Mouse (Mus musculus) lung, embryonic 15.5 days (tissue): ENCODE measurements around the gene Trim71. TPM values are rescaled to one million over a fixed set of nuclear protein-coding genes. Genes with fewer than 3 reads are reported as not detected.

Experiments
- ATAC-seq: fragments of 200-750 bp; cut with Nextera tagmentation; 2 replicates; pipeline ENCODE4 v1.8.0; 2017; ENCODE audit warnings: moderate number of reproducible peaks, borderline replicate concordance; ENCODE audit not compliant: low FRiP score, low TSS enrichment; ENCODE audit errors: extremely low read depth
- H3K27ac ChIP-seq: fragments of 300-500 bp; sonication (generic); 2 replicates; pipeline ENCODE4 v1.5.1; 2015; ENCODE audit warnings: moderate library complexity, mild to moderate bottlenecking, inconsistent platforms
- H3K27me3 ChIP-seq: fragments of 300-500 bp; sonication (generic); 2 replicates; pipeline ENCODE4 v1.6.1; 2015; ENCODE audit warnings: inconsistent platforms
- H3K36me3 ChIP-seq: fragments of 300-500 bp; sonication (generic); 2 replicates; pipeline ENCODE4 v1.6.1; 2015; ENCODE audit warnings: inconsistent platforms
- H3K4me1 ChIP-seq: fragments of 300-500 bp; sonication (generic); 2 replicates; pipeline ENCODE4 v1.6.1; 2015; ENCODE audit warnings: inconsistent platforms
- H3K4me2 ChIP-seq: fragments of 300-500 bp; sonication (generic); 2 replicates; pipeline ENCODE4 v1.6.1; 2015; ENCODE audit warnings: inconsistent platforms, mild to moderate bottlenecking, moderate library complexity
- H3K4me3 ChIP-seq: fragments of 300-500 bp; sonication (generic); 2 replicates; pipeline ENCODE4 v1.5.1; 2015; ENCODE audit warnings: mild to moderate bottlenecking, inconsistent platforms
- H3K9ac ChIP-seq: fragments of 300-500 bp; sonication (generic); 2 replicates; pipeline ENCODE4 v1.6.1; 2015; ENCODE audit warnings: inconsistent platforms
- H3K9me3 ChIP-seq: fragments of 300-500 bp; sonication (generic); 2 replicates; pipeline ENCODE4 v1.6.1; 2016; ENCODE audit warnings: inconsistent platforms
- WGBS: fragments of 180-500 bp; shearing (Covaris S2); methylation state at CpG from one replicate; pipeline ENCODE4 v1.1.7; 2015; 5-methylcytosine and 5-hydroxymethylcytosine counted together
- polyA plus RNA-seq: library from polyadenylated mRNA; unstranded; fragments of >200 nt; fragmentation: Nextera tagmentation; extraction: Ambion mirVana; gene quantifications from 2 replicates; pipeline ENCODE4 v1.2.1, GENCODE M21; 2015

The Trim71 gene
- polyA plus RNA-seq, 1 experiment from 2014 or later = 1.2 TPM

DNA sequence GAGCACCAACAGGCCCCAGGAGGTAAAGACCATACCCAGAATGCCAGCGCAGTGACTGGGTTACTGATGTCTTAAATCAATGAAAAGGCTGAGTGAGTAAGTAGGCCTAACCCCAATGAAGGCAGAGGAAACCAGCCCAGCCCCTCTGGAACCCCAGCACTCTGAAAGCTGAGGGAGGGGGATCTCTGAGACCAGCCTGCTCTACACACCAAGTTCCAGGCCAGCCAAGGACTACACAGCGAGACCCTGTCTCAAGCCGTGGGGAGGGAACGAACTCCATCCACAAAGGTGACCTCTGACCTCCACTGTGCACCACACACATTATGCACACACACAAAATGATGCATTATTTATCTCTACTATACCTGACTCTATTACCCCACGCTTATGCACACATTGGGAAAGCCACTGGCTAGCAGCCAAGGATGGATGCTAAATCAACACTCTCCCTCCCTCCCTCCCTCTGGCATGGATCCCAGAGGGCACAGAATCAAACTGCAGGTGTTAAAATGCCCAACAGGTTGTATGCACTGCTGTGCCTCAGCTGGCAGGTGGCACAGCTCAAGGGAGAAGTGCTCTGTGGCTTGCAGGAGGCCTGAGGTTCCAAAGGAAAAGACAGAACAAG is 9.7 kb downstream of the Trim71 start:
- Histone ChIP-seq H3K9me3 (no peaks in the 10 kb centered on the region), H3K27ac (peak overlapping the region; percentile 77), H3K4me1 (peaks cover 58% of the 10 kb centered on the region), H3K4me3 (no peak overlapping the region), H3K36me3 (no peaks in the 10 kb centered on the region), H3K9ac (no peak overlapping the region), H3K27me3 (no peaks in the 10 kb centered on the region), H3K4me2 (no peak overlapping the region)
- WGBS = 37% methylated on average over 5 of the region's 5 CpGs
- peak; percentile 72 for ATAC-seq

DNA sequence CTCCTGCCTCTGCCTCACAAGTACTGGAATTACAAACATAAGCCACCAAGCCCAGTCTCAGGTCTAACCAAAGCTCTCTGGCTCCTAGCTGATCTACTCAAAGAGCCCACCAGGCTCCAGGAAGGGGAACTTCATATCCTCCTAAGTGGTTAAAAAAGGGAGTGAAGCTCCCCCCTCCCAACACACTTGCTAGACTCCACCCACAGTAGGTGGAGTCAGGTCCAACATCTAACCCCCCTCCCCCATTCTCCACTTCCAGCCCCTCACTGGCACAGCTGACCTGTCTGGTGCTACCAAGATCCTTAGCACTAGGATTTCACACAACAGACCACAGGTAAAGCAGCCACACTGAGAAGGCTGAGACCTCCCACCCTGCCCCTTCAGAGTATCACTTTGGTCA is 10.3 kb downstream of the Trim71 start:
- no peak overlapping the region for H3K9ac ChIP-seq
- H3K27ac ChIP-seq = peak overlapping the region; percentile 41
- H3K4me3 ChIP-seq = no peak overlapping the region
- ATAC-seq = no peak
- H3K36me3 ChIP-seq = no peaks in the 10 kb centered on the region
- H3K9me3 ChIP-seq = no peaks in the 10 kb centered on the region
- peaks cover 64% of the 10 kb centered on the region for H3K4me1 ChIP-seq
- H3K4me2 ChIP-seq = no peak overlapping the region
- no peaks in the 10 kb centered on the region for H3K27me3 ChIP-seq

GRCm38 (mm10) chr9:114550033-114550432 is 14.1 kb downstream of the Trim71 start:
- no peak overlapping the region for H3K9ac ChIP-seq
- ATAC-seq = no peak
- no peak overlapping the region for H3K4me3 ChIP-seq
- H3K9me3 ChIP-seq = no peaks in the 10 kb centered on the region
- H3K27me3 ChIP-seq = no peaks in the 10 kb centered on the region
- no peaks in the 10 kb centered on the region for H3K36me3 ChIP-seq
- H3K27ac ChIP-seq = peak overlapping the region; percentile 20
- H3K4me2 ChIP-seq = no peak overlapping the region
- WGBS = 14% methylated on average over 6 of the region's 6 CpGs
- peaks cover 81% of the 10 kb centered on the region for H3K4me1 ChIP-seq

GRCm38 (mm10) chr9:114549117-114549516 is 15.1 kb downstream of the Trim71 start:
- H3K4me1 ChIP-seq = peaks cover 82% of the 10 kb centered on the region
- WGBS = 40% methylated on average over 5 of the region's 5 CpGs
- no peaks in the 10 kb centered on the region for H3K27me3 ChIP-seq
- no peak overlapping the region for H3K4me3 ChIP-seq
- H3K9ac ChIP-seq = no peak overlapping the region
- no peaks in the 10 kb centered on the region for H3K36me3 ChIP-seq
- no peaks in the 10 kb centered on the region for H3K9me3 ChIP-seq
- no peak for ATAC-seq
- H3K4me2 ChIP-seq = no peak overlapping the region
- peak overlapping the region; percentile 87; the same call in 1 of the 2 replicates for H3K27ac ChIP-seq

DNA sequence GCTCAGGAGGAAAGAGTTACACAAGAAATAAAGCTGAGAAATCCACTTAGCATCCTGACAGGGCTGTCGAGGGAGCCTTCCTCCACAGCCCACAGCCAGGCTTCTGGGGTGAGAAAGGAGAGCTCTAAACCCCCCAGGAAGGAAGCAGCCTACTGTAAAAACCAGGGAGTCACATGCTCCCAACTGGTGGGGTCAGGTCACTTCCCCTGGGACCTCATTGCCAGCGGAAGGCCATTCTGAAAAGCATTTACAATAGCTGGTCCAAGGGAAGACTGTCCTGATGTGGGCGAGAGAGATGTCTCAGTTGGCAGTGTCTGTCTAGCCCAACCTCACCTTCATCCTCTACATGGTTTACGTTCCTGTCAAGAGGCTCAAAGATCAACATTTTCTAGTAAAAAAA is 15.7 kb downstream of the Trim71 start:
- no peak for ATAC-seq
- 45% methylated on average over 4 of the region's 4 CpGs for WGBS
- Histone ChIP-seq H3K4me1 (peaks cover 82% of the 10 kb centered on the region), H3K27ac (peak overlapping the region; percentile 87), H3K36me3 (no peaks in the 10 kb centered on the region), H3K9ac (no peak overlapping the region), H3K4me3 (no peak overlapping the region), H3K4me2 (no peak overlapping the region), H3K27me3 (no peaks in the 10 kb centered on the region), H3K9me3 (no peaks in the 10 kb centered on the region)

DNA sequence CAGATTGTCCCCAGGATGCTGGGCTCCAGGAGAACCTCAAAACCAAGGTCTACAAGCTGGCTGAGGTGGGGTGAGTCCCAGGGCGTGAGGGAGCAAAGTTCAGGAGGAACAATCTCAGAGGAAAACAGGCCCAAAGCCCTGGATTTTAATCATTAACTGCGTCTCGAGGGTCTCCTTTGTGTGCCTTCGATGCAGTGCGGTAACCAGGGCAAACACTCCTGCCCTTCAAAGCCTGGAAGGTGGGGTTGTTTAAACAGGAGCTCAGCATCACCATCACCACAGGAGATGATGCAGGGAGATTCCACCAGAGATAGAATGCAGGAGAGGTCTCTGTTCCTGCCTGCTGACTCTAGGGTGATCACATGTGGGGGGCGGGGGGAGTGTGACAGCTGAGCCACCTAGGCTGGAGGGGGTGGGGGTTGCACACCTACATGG is 16.5 kb downstream of the Trim71 start:
- 42% methylated on average over 6 of the region's 6 CpGs for WGBS

GRCm38 (mm10) chr9:114546765-114547164 is 17.4 kb downstream of the Trim71 start:
- no peak for ATAC-seq
- 39% methylated on average over 12 of the region's 12 CpGs for WGBS
- Histone ChIP-seq H3K9me3 (no peaks in the 10 kb centered on the region), H3K27me3 (no peaks in the 10 kb centered on the region), H3K27ac (peak overlapping the region; percentile 87), H3K9ac (no peak overlapping the region), H3K4me2 (no peak overlapping the region), H3K4me1 (peaks cover 81% of the 10 kb centered on the region), H3K36me3 (no peaks in the 10 kb centered on the region), H3K4me3 (no peak overlapping the region)

More for the DNA sequence above, 16.5 kb downstream of the Trim71 start:
- Histone ChIP-seq H3K9ac (no peak overlapping the region), H3K4me2 (no peak overlapping the region), H3K36me3 (no peaks in the 10 kb centered on the region), H3K4me1 (peaks cover 81% of the 10 kb centered on the region), H3K27me3 (no peaks in the 10 kb centered on the region), H3K27ac (peak overlapping the region; percentile 87), H3K9me3 (no peaks in the 10 kb centered on the region), H3K4me3 (no peak overlapping the region)
- ATAC-seq = peak; percentile 28; the same call in 1 of the 2 replicates

- Histone ChIP-seq H3K4me2 (peak overlapping the region; percentile 38), H3K9ac (no peak overlapping the region), H3K27me3 (no peaks in the 10 kb centered on the region), H3K4me1 (peaks cover 78% of the 10 kb centered on the region), H3K9me3 (no peaks in the 10 kb centered on the region), H3K36me3 (no peaks in the 10 kb centered on the region), H3K4me3 (no peak overlapping the region), H3K27ac (peak overlapping the region; percentile 87)
- no peak for ATAC-seq
- 38% methylated on average over 9 of the region's 9 CpGs for WGBS
These were observed 19.3 kb downstream of the Trim71 start for GRCm38 (mm10) chr9:114544754-114545393.

DNA sequence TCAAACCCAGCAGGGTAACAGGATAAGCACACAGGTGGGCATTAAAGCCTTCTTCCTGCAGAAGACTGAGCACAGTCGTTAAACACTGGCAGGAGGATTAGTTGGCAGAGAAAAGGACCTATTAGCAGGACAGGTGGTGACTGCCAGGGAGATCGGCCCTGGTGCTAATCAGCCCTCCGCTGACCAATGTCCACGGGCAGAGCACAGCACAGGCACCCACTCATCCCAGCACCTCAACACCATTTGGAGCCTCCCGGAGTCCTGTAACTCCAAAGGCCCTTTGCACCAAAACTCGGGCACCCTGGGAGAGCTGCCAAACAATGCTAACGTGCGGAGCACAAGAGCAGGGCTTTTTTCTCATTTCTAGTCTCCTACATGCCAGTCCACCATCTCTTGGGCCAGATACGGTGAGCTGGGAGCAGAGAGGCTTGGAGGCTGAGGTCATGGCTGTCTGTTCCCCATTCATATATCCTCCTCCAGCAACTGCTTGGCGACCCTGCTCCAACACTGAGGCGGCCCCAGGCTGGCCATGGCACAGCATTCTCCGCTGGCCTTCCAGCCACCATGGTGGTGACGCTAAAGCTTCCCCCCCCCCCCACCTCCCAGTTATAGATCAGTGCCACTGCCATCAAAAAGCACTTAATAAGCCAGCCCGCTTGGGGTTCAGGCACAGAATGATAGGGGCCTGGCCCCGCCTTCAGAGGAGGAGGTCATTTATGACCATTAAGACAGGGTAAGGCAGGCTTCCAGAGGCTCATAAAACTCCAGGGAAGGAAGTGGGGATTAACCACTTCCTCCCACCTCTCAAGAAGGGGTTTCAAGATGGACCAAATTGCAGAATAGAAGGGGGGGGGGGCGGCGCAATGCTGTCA is 20.1 kb downstream of the Trim71 start:
- ATAC-seq = 0 out of 2 replicates have a peak, but pooled peaks have one; percentile 21
- no peaks in the 10 kb centered on the region for H3K9me3 ChIP-seq
- no peaks in the 10 kb centered on the region for H3K36me3 ChIP-seq
- WGBS = 40% methylated on average over 15 of the region's 17 CpGs
- H3K27ac ChIP-seq = peak overlapping the region; percentile 87
- peaks cover 74% of the 10 kb centered on the region for H3K4me1 ChIP-seq
- H3K27me3 ChIP-seq = no peaks in the 10 kb centered on the region
- H3K4me2 ChIP-seq = peak overlapping the region; percentile 38
- no peak overlapping the region for H3K4me3 ChIP-seq
- H3K9ac ChIP-seq = no peak overlapping the region

- ATAC-seq = no peak
- no peak overlapping the region for H3K9ac ChIP-seq
- no peaks in the 10 kb centered on the region for H3K27me3 ChIP-seq
- no peaks in the 10 kb centered on the region for H3K36me3 ChIP-seq
- no peaks in the 10 kb centered on the region for H3K9me3 ChIP-seq
- H3K4me2 ChIP-seq = no peak overlapping the region
- peaks cover 67% of the 10 kb centered on the region for H3K4me1 ChIP-seq
- H3K27ac ChIP-seq = peak overlapping the region; percentile 30; the same call in 1 of the 2 replicates
- no peak overlapping the region for H3K4me3 ChIP-seq
- WGBS = 33% methylated on average over 1 of the region's 1 CpGs
These were observed 22.9 kb downstream of the Trim71 start for GRCm38 (mm10) chr9:114541279-114541741.

- 60% methylated on average over 7 of the region's 7 CpGs for WGBS
- H3K9ac ChIP-seq = no peak overlapping the region
- no peaks in the 10 kb centered on the region for H3K27me3 ChIP-seq
- ATAC-seq = no peak
- peaks cover 47% of the 10 kb centered on the region for H3K4me1 ChIP-seq
- H3K4me3 ChIP-seq = no peak overlapping the region
- H3K9me3 ChIP-seq = no peaks in the 10 kb centered on the region
- H3K4me2 ChIP-seq = no peak overlapping the region
- no peak overlapping the region for H3K27ac ChIP-seq
- no peaks in the 10 kb centered on the region for H3K36me3 ChIP-seq
These were observed 25.1 kb downstream of the Trim71 start for GRCm38 (mm10) chr9:114538996-114539563.
